Mouse (Mus musculus): ENCODE data around the gene Spata18.

GRCm38 (mm10) chr5:73725981-73726380 is 74.8 kb downstream of the Spata18 start:
- TF ChIP-seq CTCF (IDR thresholded peaks at IDR 0.05; ENCODE audit: low read depth, low read length), result no peak
- no peak for TF ChIP-seq POLR2A (IDR thresholded peaks at IDR 0.05; ENCODE audit: borderline replicate concordance, low read depth, low read length)
